18 mouse cellular contexts compared by ENCODE assay signal in the genomic region with DNA sequence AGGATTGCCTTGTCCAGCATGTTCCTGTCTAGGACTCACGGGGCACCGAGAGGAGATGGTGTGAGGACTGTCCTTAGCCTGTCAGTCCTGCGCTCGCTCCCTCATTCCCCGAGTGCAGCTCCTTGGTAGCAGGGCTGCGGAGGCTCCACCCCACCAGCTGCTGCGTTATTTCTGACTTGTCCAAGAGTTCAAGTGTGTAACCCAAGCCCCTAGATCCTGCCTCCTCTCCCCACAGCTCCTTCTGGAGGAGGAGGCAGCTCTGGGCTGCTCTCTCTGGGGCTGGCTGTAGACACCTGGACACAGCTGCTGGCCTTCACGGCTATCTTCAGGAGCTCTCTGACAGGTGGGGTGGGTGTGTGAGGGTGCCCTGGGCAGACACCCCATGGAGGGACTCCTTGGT. TPM values are rescaled to one million over a fixed set of nuclear protein-coding genes. Genes with fewer than 3 reads are reported as not detected.
DNase-seq lines count a peak whose midpoint lies in the region; ATAC-seq and TF ChIP-seq lines count a peak whose summit lies in the region.
"Had no signal": no experiment of that assay in that cellular context is flagged by ENCODE, and none has a peak within 500 bp of the region (broad histone marks: within the 10 kb centered on the region; RNA-seq: fewer than 3 reads in every experiment).

No protein-coding gene starts in this region.

- H3K4me2 ChIP-seq in embryonic facial prominence, embryonic 12.5 days (replicated peaks): no peak overlapping the region
- no peak overlapping the region for H3K4me2 ChIP-seq in kidney, postnatal 0 days (ENCODE audit: low read length)
- no peak overlapping the region for H3K4me2 ChIP-seq in embryonic facial prominence, embryonic 14.5 days (ENCODE audit: low read depth, low read length)
- H3K4me2 ChIP-seq: forebrain, embryonic 12.5 days; hindbrain, embryonic 15.5 days; liver, embryonic 12.5 days; lung, embryonic 14.5 days had no signal

- H3K27ac ChIP-seq in embryonic facial prominence, embryonic 12.5 days: 0 out of 2 replicates have a peak overlapping the region, but pooled peaks have one; percentile 1
- H3K27ac ChIP-seq in embryonic facial prominence, embryonic 10.5 days (replicated peaks): no peak overlapping the region
- no peak overlapping the region for H3K27ac ChIP-seq in kidney, postnatal 0 days
- H3K27ac ChIP-seq in embryonic facial prominence, embryonic 14.5 days (replicated peaks; ENCODE audit: low read depth, low read length): no peak overlapping the region
- H3K27ac ChIP-seq: forebrain, embryonic 12.5 days; hindbrain, embryonic 15.5 days; liver, embryonic 12.5 days had no signal

- H3K4me1 ChIP-seq in embryonic facial prominence, embryonic 12.5 days: 0 out of 2 replicates have a peak, but pooled peaks cover 4% of the 10 kb centered on the region
- peaks cover 8% of the 10 kb centered on the region; the same call in 1 of the 2 replicates for H3K4me1 ChIP-seq in embryonic facial prominence, embryonic 10.5 days
- H3K4me1 ChIP-seq in kidney, postnatal 0 days (replicated peaks; ENCODE audit: insufficient read depth, low read length): no peaks in the 10 kb centered on the region
- H3K4me1 ChIP-seq in embryonic facial prominence, embryonic 14.5 days (ENCODE audit: control insufficient read depth, insufficient read depth, low read length): no peaks in the 10 kb centered on the region; the same call in 1 of the 2 replicates
- H3K4me1 ChIP-seq: hindbrain, embryonic 15.5 days had no signal

- no peak overlapping the region for H3K4me3 ChIP-seq in embryonic facial prominence, embryonic 12.5 days
- H3K4me3 ChIP-seq in embryonic facial prominence, embryonic 10.5 days: no peak overlapping the region
- H3K4me3 ChIP-seq in kidney, postnatal 0 days (replicated peaks; ENCODE audit: low read depth, low read length): no peak overlapping the region
- H3K4me3 ChIP-seq in embryonic facial prominence, embryonic 14.5 days (ENCODE audit: low read depth, low read length): no peak overlapping the region
- H3K4me3 ChIP-seq: forebrain, embryonic 12.5 days; hindbrain, embryonic 15.5 days; liver, embryonic 12.5 days had no signal

- no peak overlapping the region for H3K9ac ChIP-seq in embryonic facial prominence, embryonic 12.5 days
- H3K9ac ChIP-seq in kidney, postnatal 0 days (ENCODE audit: low read depth, low read length): no peak overlapping the region
- H3K9ac ChIP-seq in embryonic facial prominence, embryonic 14.5 days (ENCODE audit: low read depth, low read length): no peak overlapping the region
- H3K9ac ChIP-seq: forebrain, embryonic 12.5 days; hindbrain, embryonic 15.5 days; liver, embryonic 12.5 days; lung, embryonic 14.5 days had no signal

- intact Hi-C loops in gastrocnemius, postnatal 36 days (cut with DNase I): loop anchor here (5.0 to 10.0 kb wide), 4 partner anchors 58 to 400 kb away; a partner anchor contains a TSS

- TF ChIP-seq CTCF in kidney, postnatal 0 days (IDR thresholded peaks at IDR 0.05; ENCODE audit: low read depth): no peak

- no peak for ATAC-seq in embryonic facial prominence, embryonic 12.5 days (ENCODE audit: insufficient number of reproducible peaks, insufficient read depth, low FRiP score, low TSS enrichment)
- 0 out of 2 replicates have a peak, but pooled peaks have one; percentile 26 for ATAC-seq in kidney, postnatal 0 days (replicated peaks; ENCODE audit: low FRiP score, low read depth)
- peak; percentile 27 for ATAC-seq in embryonic facial prominence, embryonic 14.5 days (ENCODE audit: low read depth)
- ATAC-seq: intestine, postnatal 0 days; liver, embryonic 12.5 days had no signal

- peaks cover 36% of the 10 kb centered on the region for H3K36me3 ChIP-seq in embryonic facial prominence, embryonic 12.5 days
- peaks cover 49% of the 10 kb centered on the region for H3K36me3 ChIP-seq in embryonic facial prominence, embryonic 10.5 days (replicated peaks)
- 0 out of 2 replicates have a peak, but pooled peaks cover 4% of the 10 kb centered on the region for H3K36me3 ChIP-seq in kidney, postnatal 0 days (ENCODE audit: insufficient read depth, low read length)
- peaks cover 26% of the 10 kb centered on the region; the same call in 1 of the 2 replicates for H3K36me3 ChIP-seq in embryonic facial prominence, embryonic 14.5 days (ENCODE audit: control insufficient read depth, insufficient read depth, low read length)
- H3K36me3 ChIP-seq: liver, embryonic 12.5 days had no signal

- no peaks in the 10 kb centered on the region for H3K27me3 ChIP-seq in embryonic facial prominence, embryonic 12.5 days
- H3K27me3 ChIP-seq in embryonic facial prominence, embryonic 10.5 days (replicated peaks; ENCODE audit: low read depth, poor library complexity, severe bottlenecking): no peaks in the 10 kb centered on the region
- no peaks in the 10 kb centered on the region for H3K27me3 ChIP-seq in kidney, postnatal 0 days (ENCODE audit: insufficient read depth, low read length)
- no peaks in the 10 kb centered on the region for H3K27me3 ChIP-seq in embryonic facial prominence, embryonic 14.5 days (replicated peaks; ENCODE audit: control insufficient read depth, insufficient read depth, low read length)
- H3K27me3 ChIP-seq: forebrain, embryonic 12.5 days; hindbrain, embryonic 15.5 days; liver, embryonic 12.5 days had no signal

- no peaks in the 10 kb centered on the region for H3K9me3 ChIP-seq in embryonic facial prominence, embryonic 12.5 days
- no peaks in the 10 kb centered on the region for H3K9me3 ChIP-seq in embryonic facial prominence, embryonic 10.5 days
- no peaks in the 10 kb centered on the region for H3K9me3 ChIP-seq in kidney, postnatal 0 days (replicated peaks; ENCODE audit: low read length)
- H3K9me3 ChIP-seq in embryonic facial prominence, embryonic 14.5 days (ENCODE audit: control insufficient read depth, low read length): no peaks in the 10 kb centered on the region
- H3K9me3 ChIP-seq: forebrain, embryonic 12.5 days; hindbrain, embryonic 15.5 days; liver, embryonic 12.5 days had no signal

- WGBS in embryonic facial prominence, embryonic 12.5 days: 79% methylated on average over 8 of the region's 8 CpGs
- WGBS in embryonic facial prominence, embryonic 10.5 days: 86% methylated on average over 8 of the region's 8 CpGs
- WGBS in kidney, postnatal 0 days: 50% methylated on average over 8 of the region's 8 CpGs
- 65% methylated on average over 8 of the region's 8 CpGs for WGBS in embryonic facial prominence, embryonic 14.5 days

- DNase-seq in embryonic facial prominence, embryonic 10.5 days (ENCODE audit: low spot score): no peak
- DNase-seq in kidney, postnatal 0 days (ENCODE audit: low spot score): peak; percentile 67
- no peak for DNase-seq in kidney, adult 18-20 months
- DNase-seq in embryonic facial prominence, embryonic 14.5 days (ENCODE audit: low spot score): peak; percentile 56
- peak; percentile 44 to 49 for DNase-seq in gastrocnemius, postnatal 36 days
- DNase-seq in spleen, postnatal 10 days (ENCODE audit: low spot score in 2 of 2): no peak
- no peak for DNase-seq in heart, postnatal 4 days
- DNase-seq: adrenal gland, adult 2 months; lung, embryonic 14.5 days; midbrain, embryonic 14.5 days; retina, postnatal 1 day; right cerebral cortex, postnatal 4 days; thymus, adult 18-20 months had no signal

RNA-seq across cellular contexts. Expression of a gene that starts 26.9 kb away (rescaled TPM):
- polyA plus RNA-seq in embryonic facial prominence, embryonic 12.5 days (2016; fragmentation: Nextera tagmentation; extraction: Ambion mirVana): 83.3 and 85.2 TPM in 2 replicates
- 67.5 TPM in 2 replicates for polyA plus RNA-seq in embryonic facial prominence, embryonic 10.5 days (2016; fragmentation: Nextera tagmentation; extraction: Ambion mirVana)
- polyA plus RNA-seq in kidney, postnatal 0 days (2015; fragmentation: Nextera tagmentation; extraction: Ambion mirVana): 63.3 and 66.3 TPM in 2 replicates
- polyA plus RNA-seq in embryonic facial prominence, embryonic 14.5 days (2014; fragmentation: Nextera tagmentation; extraction: Ambion mirVana): 68.7 and 81.8 TPM in 2 replicates
- total RNA-seq in gastrocnemius, postnatal 36 days (2021): 10 to 100 TPM; 22.7 to 24.4 TPM
- 10 to 100 TPM; 60.5 to 66.4 TPM for total RNA-seq in heart, postnatal 4 days (2021)

RNA-seq across cellular contexts. Expression of a gene that starts 41.4 kb away (rescaled TPM):
- 68.1 and 75.7 TPM in 2 replicates for polyA plus RNA-seq in embryonic facial prominence, embryonic 12.5 days (2016; fragmentation: Nextera tagmentation; extraction: Ambion mirVana)
- polyA plus RNA-seq in embryonic facial prominence, embryonic 10.5 days (2016; fragmentation: Nextera tagmentation; extraction: Ambion mirVana): 39.6 and 44.2 TPM in 2 replicates
- 40.7 and 43.9 TPM in 2 replicates for polyA plus RNA-seq in kidney, postnatal 0 days (2015; fragmentation: Nextera tagmentation; extraction: Ambion mirVana)
- polyA plus RNA-seq in embryonic facial prominence, embryonic 14.5 days (2014; fragmentation: Nextera tagmentation; extraction: Ambion mirVana): 51.4 and 52.0 TPM in 2 replicates
- total RNA-seq in gastrocnemius, postnatal 36 days (2021): 10 to 100 TPM; 23.6 to 28.3 TPM
- 10 to 100 TPM; 66.8 to 73.7 TPM for total RNA-seq in heart, postnatal 4 days (2021)

RNA-seq across cellular contexts. Expression of a gene that starts 59.9 kb away (rescaled TPM):
- polyA plus RNA-seq in embryonic facial prominence, embryonic 12.5 days (2016; fragmentation: Nextera tagmentation; extraction: Ambion mirVana): 55.5 and 57.6 TPM in 2 replicates
- 53.2 and 54.5 TPM in 2 replicates for polyA plus RNA-seq in embryonic facial prominence, embryonic 10.5 days (2016; fragmentation: Nextera tagmentation; extraction: Ambion mirVana)
- 31.1 and 31.7 TPM in 2 replicates for polyA plus RNA-seq in kidney, postnatal 0 days (2015; fragmentation: Nextera tagmentation; extraction: Ambion mirVana)
- 45.1 and 48.1 TPM in 2 replicates for polyA plus RNA-seq in embryonic facial prominence, embryonic 14.5 days (2014; fragmentation: Nextera tagmentation; extraction: Ambion mirVana)
- 10 to 100 TPM; 10.7 to 14.2 TPM for total RNA-seq in gastrocnemius, postnatal 36 days (2021)
- total RNA-seq in heart, postnatal 4 days (2021): 10 to 100 TPM; 43.4 to 46.8 TPM

RNA-seq across cellular contexts. Expression of a gene that starts 59.9 kb away (rescaled TPM):
- 12.1 and 13.3 TPM in 2 replicates for polyA plus RNA-seq in embryonic facial prominence, embryonic 12.5 days (2016; fragmentation: Nextera tagmentation; extraction: Ambion mirVana)
- polyA plus RNA-seq in embryonic facial prominence, embryonic 10.5 days (2016; fragmentation: Nextera tagmentation; extraction: Ambion mirVana): 14.5 and 15.0 TPM in 2 replicates
- polyA plus RNA-seq in kidney, postnatal 0 days (2015; fragmentation: Nextera tagmentation; extraction: Ambion mirVana): 9.6 and 13.5 TPM in 2 replicates
- 7.2 and 8.9 TPM in 2 replicates for polyA plus RNA-seq in embryonic facial prominence, embryonic 14.5 days (2014; fragmentation: Nextera tagmentation; extraction: Ambion mirVana)
- total RNA-seq in gastrocnemius, postnatal 36 days (2021): 10 to 100 TPM; 28.7 to 31.5 TPM
- total RNA-seq in heart, postnatal 4 days (2021): 10 to 100 TPM; 12.7 to 14.8 TPM

Comparison
In these comparisons a context has a peak if more than half of its experiments do, and no peak if none do; other contexts are left out.
1. DNase-seq: peak in kidney, postnatal 0 days (single experiment), embryonic facial prominence, embryonic 14.5 days (single experiment) and gastrocnemius, postnatal 36 days (2 of 2); none in embryonic facial prominence, embryonic 10.5 days (single experiment), kidney, adult 18-20 months (single experiment), spleen, postnatal 10 days (0 of 2) and heart, postnatal 4 days (single experiment).